Mouse (Mus musculus) heart, postnatal 0 days (tissue): ENCODE measurements around the gene Ramp1. TPM values are rescaled to one million over a fixed set of nuclear protein-coding genes. Genes with fewer than 3 reads are reported as not detected.

ENCODE experiments used
- ATAC-seq: fragments of 200-750 bp; cut with Nextera tagmentation; 2 replicates; pipeline ENCODE4 v1.8.0; 2017; ENCODE audit warnings: low read depth, moderate number of reproducible peaks, moderate library complexity; ENCODE audit not compliant: insufficient read depth
- DNase-seq: peaks from one replicate; pipeline ENCODE4 v3.0.0-alpha.2; 2016; ENCODE audit warnings: low spot score
- H3K27ac ChIP-seq: fragments of 300-500 bp; sonication (generic); 2 replicates; pipeline ENCODE4 v1.5.1; 2014; ENCODE audit warnings: low read depth, mild to moderate bottlenecking
- H3K27me3 ChIP-seq: fragments of 300-500 bp; sonication (generic); 2 replicates; pipeline ENCODE4 v1.6.1; 2014; ENCODE audit warnings: low read length, mixed read lengths; ENCODE audit not compliant: control insufficient read depth, insufficient read depth
- H3K36me3 ChIP-seq: fragments of 300-500 bp; sonication (generic); replicated peaks from 2 replicates; pipeline ENCODE4 v1.6.1; 2014; ENCODE audit warnings: low read length, mixed read lengths; ENCODE audit not compliant: control insufficient read depth, insufficient read depth
- H3K4me1 ChIP-seq: fragments of 300-500 bp; sonication (generic); 2 replicates; pipeline ENCODE4 v1.6.1; 2014; ENCODE audit warnings: antibody characterized with exemption; ENCODE audit not compliant: control insufficient read depth, insufficient read depth
- H3K4me2 ChIP-seq: fragments of 300-500 bp; sonication (generic); 2 replicates; pipeline ENCODE4 v1.6.1; 2014; ENCODE audit warnings: low read depth, mild to moderate bottlenecking, low read length, moderate library complexity
- H3K4me3 ChIP-seq: fragments of 300-500 bp; sonication (generic); 2 replicates; pipeline ENCODE4 v1.5.1; 2014; ENCODE audit warnings: low read depth, low read length
- H3K9ac ChIP-seq: fragments of 300-500 bp; sonication (generic); replicated peaks from 2 replicates; pipeline ENCODE4 v1.6.1; 2014; ENCODE audit warnings: low read depth, low read length, mixed read lengths
- H3K9me3 ChIP-seq: fragments of 300-500 bp; sonication (generic); replicated peaks from 2 replicates; pipeline ENCODE4 v1.6.1; 2016; ENCODE audit warnings: low read length; ENCODE audit not compliant: control insufficient read depth
- CTCF ChIP-seq: IDR thresholded peaks from 2 replicates; pipeline ENCODE4 v1.5.1; 2016; ENCODE audit warnings: antibody characterized with exemption, control low read depth, low read depth
- EP300 ChIP-seq: IDR thresholded peaks from 2 replicates; pipeline ENCODE4 v1.6.1; 2016; ENCODE audit warnings: antibody characterized with exemption, low read depth
- WGBS: fragments of 180-500 bp; shearing (Covaris S2); extraction: QIAGEN DNeasy Blood & Tissue Kit; methylation state at CpG from one replicate; pipeline ENCODE4 v1.1.7; 2014; 5-methylcytosine and 5-hydroxymethylcytosine counted together
- polyA plus RNA-seq: library from polyadenylated mRNA; unstranded; fragments of >200 nt; fragmentation: Nextera tagmentation; extraction: Ambion mirVana; gene quantifications from 2 replicates; pipeline ENCODE4 v1.2.1, GENCODE M21; 2015
- total RNA-seq: library from RNA; depleted of rRNA; stranded (reverse); fragments of >200 nt; gene quantifications from 2 replicates; pipeline ENCODE4 v1.2.3, GENCODE M21; 2014; ENCODE audit warnings: low replicate concordance

Ramp1 gene
- total and polyA plus RNA-seq, 2 experiments from 2014 or later: 46.7 to 62.4 TPM

- whole genome bisulfite sequencing: 77% methylated on average over 4 of the region's 4 CpGs
- ATAC-seq (no peak), DNase-seq (no peak)
- H3K4me3 ChIP-seq: no peak overlapping the region
- H3K9me3 ChIP-seq: no peaks in the 10 kb centered on the region
- H3K4me1 ChIP-seq: no peaks in the 10 kb centered on the region; the same call in 1 of the 2 replicates
- TF ChIP-seq CTCF: no peak
- TF ChIP-seq EP300: no peak
- no peaks in the 10 kb centered on the region for H3K27me3 ChIP-seq
- no peaks in the 10 kb centered on the region; the same call in 1 of the 2 replicates for H3K36me3 ChIP-seq
- no peak overlapping the region for H3K27ac ChIP-seq
- no peak overlapping the region for H3K4me2 ChIP-seq
- H3K9ac ChIP-seq: no peak overlapping the region
Observed at GRCm38 (mm10) chr1:91226562-91226961, 46.9 kb downstream of the Ramp1 start.

DNA sequence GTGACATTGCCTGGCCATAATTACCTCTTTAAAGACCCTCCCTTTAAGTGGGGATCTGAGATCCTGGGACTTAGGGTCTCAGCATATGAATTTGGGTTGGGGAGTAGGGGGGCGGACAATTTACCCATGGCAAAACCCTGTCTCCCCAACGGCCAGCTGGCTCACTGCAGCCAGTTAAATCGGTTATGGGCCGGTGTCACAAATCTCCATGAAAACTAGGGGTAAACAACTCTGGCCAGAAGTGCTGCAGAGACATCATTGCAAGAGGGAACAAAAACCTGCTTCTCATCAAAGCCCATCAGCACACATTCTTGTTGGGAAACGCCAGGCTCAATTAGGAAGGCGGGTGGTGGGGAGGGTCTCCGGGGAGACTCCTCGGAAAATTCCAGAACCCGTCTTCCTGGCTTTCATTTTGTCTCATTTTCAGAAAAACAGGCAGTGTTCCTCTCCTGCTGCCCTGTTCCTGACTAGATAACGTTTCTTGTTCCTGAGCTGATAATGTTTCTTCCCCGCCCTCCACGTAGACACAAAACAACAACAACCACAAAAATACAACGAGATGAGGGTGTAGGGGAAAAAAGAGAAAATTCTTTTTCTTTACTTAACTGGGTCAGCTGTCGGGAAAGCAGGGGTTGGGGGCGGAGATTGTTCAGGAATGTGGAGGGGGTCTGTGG, 47.9 kb downstream of the Ramp1 start:
- Histone ChIP-seq H3K27me3 (no peaks in the 10 kb centered on the region), H3K36me3 (no peaks in the 10 kb centered on the region; the same call in 1 of the 2 replicates), H3K9me3 (no peaks in the 10 kb centered on the region), H3K4me1 (no peaks in the 10 kb centered on the region; the same call in 1 of the 2 replicates), H3K4me3 (no peak overlapping the region), H3K27ac (no peak overlapping the region), H3K4me2 (no peak overlapping the region), H3K9ac (no peak overlapping the region)
- WGBS: 48% methylated on average over 15 of the region's 15 CpGs
- DNase-seq: no peak
- 0 out of 2 replicates have a peak, but pooled peaks have one; percentile 4 for ATAC-seq
- TF ChIP-seq EP300: no peak

GRCm38 (mm10) chr1:91231142-91231541, 51.5 kb downstream of the Ramp1 start:
- WGBS: 72% methylated on average over 6 of the region's 6 CpGs

DNA sequence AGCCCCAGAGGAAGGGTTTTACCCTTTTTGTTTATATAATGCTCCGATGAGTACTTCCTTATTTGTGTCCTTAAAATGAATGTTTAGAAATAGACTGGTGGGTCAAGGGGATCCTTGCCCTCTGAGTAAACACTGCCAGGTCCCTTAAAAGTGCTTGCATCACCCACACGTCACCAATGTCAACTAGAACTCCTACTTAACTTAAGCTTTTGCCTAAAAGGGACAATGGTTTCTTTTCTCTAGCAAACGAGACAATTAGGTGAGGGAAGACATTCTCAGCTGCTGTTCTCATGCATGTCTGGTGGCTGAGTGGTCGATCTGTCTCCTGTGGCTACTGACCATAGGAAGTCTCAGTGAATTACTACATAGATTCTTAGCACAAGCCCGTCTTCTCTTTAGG, 52.3 kb downstream of the Ramp1 start:
- H3K4me1 ChIP-seq: no peaks in the 10 kb centered on the region; the same call in 1 of the 2 replicates
- TF ChIP-seq CTCF (no peak), EP300 (no peak)
- no peak overlapping the region for H3K27ac ChIP-seq
- no peaks in the 10 kb centered on the region for H3K27me3 ChIP-seq
- H3K4me2 ChIP-seq: no peak overlapping the region
- H3K9ac ChIP-seq: no peak overlapping the region
- 49% methylated on average over 5 of the region's 5 CpGs for WGBS
- ATAC-seq (no peak), DNase-seq (no peak)
- H3K36me3 ChIP-seq: no peaks in the 10 kb centered on the region
- no peaks in the 10 kb centered on the region for H3K9me3 ChIP-seq
- no peak overlapping the region for H3K4me3 ChIP-seq

More at GRCm38 (mm10) chr1:91231142-91231541, 51.5 kb downstream of the Ramp1 start:
- Histone ChIP-seq H3K4me2 (no peak overlapping the region), H3K9ac (no peak overlapping the region), H3K4me3 (no peak overlapping the region), H3K27me3 (no peaks in the 10 kb centered on the region), H3K9me3 (no peaks in the 10 kb centered on the region), H3K4me1 (no peaks in the 10 kb centered on the region; the same call in 1 of the 2 replicates), H3K36me3 (no peaks in the 10 kb centered on the region), H3K27ac (no peak overlapping the region)
- TF ChIP-seq EP300 (no peak), CTCF (no peak)
- ATAC-seq: no peak
- DNase-seq: no peak

DNA sequence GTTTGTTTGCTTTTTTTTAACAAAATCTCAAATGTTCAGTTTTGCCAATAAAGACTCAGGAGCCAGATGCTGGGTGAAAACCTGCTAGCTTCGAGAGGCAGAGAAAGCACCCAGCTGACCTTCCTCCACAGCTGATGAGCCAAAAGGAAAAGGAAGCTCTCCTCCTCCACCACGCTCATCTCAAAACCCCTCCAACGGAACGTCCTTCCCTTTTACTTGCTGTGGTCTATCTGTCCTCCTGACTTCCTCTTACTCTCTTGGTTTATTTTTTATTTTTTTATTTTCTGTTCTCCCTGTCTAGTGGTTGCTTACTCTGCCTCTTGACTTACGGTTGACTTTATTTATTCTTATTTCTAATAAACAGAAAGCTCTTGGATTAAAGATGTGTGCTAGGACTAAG, 55.8 kb downstream of the Ramp1 start:
- Histone ChIP-seq H3K9ac (no peak overlapping the region), H3K27me3 (no peaks in the 10 kb centered on the region), H3K4me1 (no peaks in the 10 kb centered on the region), H3K36me3 (no peaks in the 10 kb centered on the region), H3K9me3 (no peaks in the 10 kb centered on the region), H3K4me3 (no peak overlapping the region), H3K4me2 (no peak overlapping the region), H3K27ac (no peak overlapping the region)
- no peak for DNase-seq
- ATAC-seq: no peak
- WGBS: 56% methylated on average over 5 of the region's 5 CpGs
- TF ChIP-seq EP300 (no peak), CTCF (no peak)

DNA sequence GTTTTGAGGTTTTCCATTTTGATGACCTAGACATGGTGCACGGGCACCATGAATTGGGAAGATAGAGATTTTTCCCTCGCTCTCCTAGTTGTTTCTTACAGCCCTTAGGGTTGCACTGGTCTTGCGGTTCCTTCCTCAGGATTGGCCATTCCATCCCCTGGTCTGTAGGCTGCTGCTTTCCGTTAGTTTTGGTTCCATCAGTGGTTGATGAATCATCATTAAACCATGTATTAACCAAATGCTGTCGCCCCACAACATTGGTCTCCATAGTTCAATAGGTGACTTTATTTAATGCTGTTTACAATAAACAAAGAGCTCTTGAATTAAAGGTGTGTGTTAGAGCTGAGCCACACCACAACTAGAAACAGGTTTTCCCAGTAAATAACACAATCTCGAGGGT, 58.1 kb downstream of the Ramp1 start:
- no peak overlapping the region for H3K4me2 ChIP-seq
- no peaks in the 10 kb centered on the region for H3K36me3 ChIP-seq
- no peak overlapping the region for H3K27ac ChIP-seq
- no peak for TF ChIP-seq EP300
- no peak for TF ChIP-seq CTCF
- no peaks in the 10 kb centered on the region for H3K9me3 ChIP-seq
- H3K27me3 ChIP-seq: no peaks in the 10 kb centered on the region
- ATAC-seq: no peak
- H3K4me3 ChIP-seq: no peak overlapping the region
- no peak overlapping the region for H3K9ac ChIP-seq
- no peaks in the 10 kb centered on the region for H3K4me1 ChIP-seq
- no peak for DNase-seq
- WGBS: 80% methylated on average over 6 of the region's 6 CpGs
